Mouse (Mus musculus): ENCODE data around the gene Gm5485. TPM values are rescaled to one million over a fixed set of nuclear protein-coding genes. Genes with fewer than 3 reads are reported as not detected.

The Gm5485 gene
- not detected for total RNA-seq (2021)
- long read RNA-seq, experiment 1, result 0 reads
- long read RNA-seq, experiment 2, result 0 reads

DNA sequence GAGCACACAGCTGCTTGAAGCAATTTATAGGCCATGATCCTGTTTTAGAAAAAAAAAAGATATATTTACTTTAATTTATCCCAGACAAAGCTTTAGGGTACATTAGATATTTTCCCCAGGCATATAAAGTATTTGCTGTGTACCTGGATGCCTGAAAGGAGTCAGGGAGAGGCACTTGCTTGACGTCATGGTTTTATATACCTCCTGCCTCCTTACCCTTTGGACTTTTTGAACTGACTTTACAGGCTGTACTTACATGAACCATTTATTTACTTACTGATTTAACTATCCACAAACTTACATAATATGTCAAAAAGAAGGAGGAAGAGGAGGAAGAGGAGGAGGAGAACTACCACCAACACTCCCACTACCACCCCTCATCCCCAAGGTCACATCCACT is at the start of gene Gm5485:
TSS of gene Gm5485 (minus strand) at position 171 of the 400 bp plus-strand sequence.
- intact Hi-C loops (cut with DNase I), result no loop called here
- H3K4me3 ChIP-seq, result no peak within 1 kb of the TSS
- no peak for DNase-seq (ENCODE audit: extremely low spot score in 1 of 2, low spot score in 2 of 2)
- no peak for TF ChIP-seq CTCF (IDR thresholded peaks at IDR 0.05)
- H3K27ac ChIP-seq, result no peak within 1 kb of the TSS

DNA sequence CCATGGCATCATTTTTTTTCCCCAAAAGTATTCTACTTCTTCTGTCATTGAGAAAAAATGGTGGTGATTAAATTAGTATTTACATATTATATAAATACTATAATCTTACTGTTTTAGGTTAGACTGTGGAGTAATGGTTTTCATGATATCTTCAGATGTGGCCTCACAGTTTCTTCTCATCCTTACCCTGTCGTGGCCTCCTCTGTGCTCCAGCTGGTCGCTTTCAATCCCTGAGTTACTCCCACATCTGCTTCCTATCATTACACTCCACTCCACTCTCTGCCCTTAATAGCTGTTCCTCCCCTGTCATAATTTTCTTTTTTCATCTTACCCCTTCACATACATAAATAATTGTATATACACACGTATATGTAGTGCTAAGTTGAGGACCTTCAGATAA is 41.0 kb upstream of the Gm5485 start:
- Histone ChIP-seq H3K4me3 (no peak overlapping the region), H3K27ac (no peak overlapping the region)
- no peak for TF ChIP-seq CTCF (IDR thresholded peaks at IDR 0.05)
- intact Hi-C loops (cut with DNase I), result no loop called here
- no peak for DNase-seq (ENCODE audit: extremely low spot score in 1 of 2, low spot score in 2 of 2)

DNA sequence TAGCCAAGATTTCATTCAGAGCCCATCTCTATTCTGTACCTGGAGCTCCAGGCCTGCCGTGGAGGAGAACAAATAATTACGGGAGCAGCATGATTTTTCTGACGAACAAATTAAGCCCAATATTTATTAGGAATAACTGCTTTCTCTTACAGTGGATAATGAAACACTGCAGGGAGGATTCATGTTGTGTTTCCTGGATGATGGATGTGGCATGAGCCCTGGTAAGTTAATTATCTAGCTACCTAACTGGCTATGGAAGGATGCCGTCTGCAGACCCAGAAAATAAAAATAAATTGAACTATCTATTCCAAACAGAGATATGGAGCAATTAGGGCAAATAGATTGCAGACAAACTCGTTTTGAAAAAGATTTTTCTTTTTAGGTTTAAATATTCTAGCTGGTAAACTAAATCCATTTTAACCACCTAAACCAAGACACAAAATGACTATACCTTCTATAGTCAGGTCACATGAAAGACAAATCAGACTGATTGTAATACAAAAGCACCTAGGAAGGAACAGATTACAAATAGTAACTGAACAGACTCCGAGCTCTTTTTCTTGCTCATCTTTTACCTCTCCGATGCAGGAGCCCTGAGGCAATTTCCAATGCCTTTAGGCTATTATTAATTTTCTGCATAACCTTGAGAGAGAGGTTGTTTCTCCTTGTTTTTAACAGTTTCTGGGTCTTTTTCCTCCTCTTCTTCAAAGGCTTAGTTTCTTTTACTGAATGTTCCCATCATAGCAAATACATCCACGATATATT is 34.1 kb upstream of the Gm5485 start:
- DNase-seq (ENCODE audit: extremely low spot score in 1 of 2, low spot score in 2 of 2), result no peak
- intact Hi-C loops (cut with DNase I), result no loop called here
- Histone ChIP-seq H3K4me3 (no peak overlapping the region), H3K27ac (no peak overlapping the region)
- no peak for TF ChIP-seq CTCF (IDR thresholded peaks at IDR 0.05)

- no peak for TF ChIP-seq CTCF (IDR thresholded peaks at IDR 0.05)
- intact Hi-C loops (cut with DNase I), result no loop called here
- DNase-seq (ENCODE audit: extremely low spot score in 1 of 2, low spot score in 2 of 2), result no peak
- H3K4me3 ChIP-seq, result no peak overlapping the region
- H3K27ac ChIP-seq, result no peak overlapping the region
Measured at GRCm38 (mm10) chr16:48444589-48444988, 32.4 kb upstream of the Gm5485 start.

GRCm38 (mm10) chr16:48437476-48437875 is 25.3 kb upstream of the Gm5485 start:
- H3K4me3 ChIP-seq, result no peak overlapping the region
- no peak overlapping the region for H3K27ac ChIP-seq
- intact Hi-C loops (cut with DNase I), result no loop called here
- no peak for DNase-seq (ENCODE audit: extremely low spot score in 1 of 2, low spot score in 2 of 2)
- no peak for TF ChIP-seq CTCF (IDR thresholded peaks at IDR 0.05)

GRCm38 (mm10) chr16:48435454-48435853 is 23.2 kb upstream of the Gm5485 start:
- intact Hi-C loops (cut with DNase I), result no loop called here
- no peak for TF ChIP-seq CTCF (IDR thresholded peaks at IDR 0.05)
- no peak overlapping the region for H3K4me3 ChIP-seq
- no peak for DNase-seq (ENCODE audit: extremely low spot score in 1 of 2, low spot score in 2 of 2)
- no peak overlapping the region for H3K27ac ChIP-seq

DNA sequence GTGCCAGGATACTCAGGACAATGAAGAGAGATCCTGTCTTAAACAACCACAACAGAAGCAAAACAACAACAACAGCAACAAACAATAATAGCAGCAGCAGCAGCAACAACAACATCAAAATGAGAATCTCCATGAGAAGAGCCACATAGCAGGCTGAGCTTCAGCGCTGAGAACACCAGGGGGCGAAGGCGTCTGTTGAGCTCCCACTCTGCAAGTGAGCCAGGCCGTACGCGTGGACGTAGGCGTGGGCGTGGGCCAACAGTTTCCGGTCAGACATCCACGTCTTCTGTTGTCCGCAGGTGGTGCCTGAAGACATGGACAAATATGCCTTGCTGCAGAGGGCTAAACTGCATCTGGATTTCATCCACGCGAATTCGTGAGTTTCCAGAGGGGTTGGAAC is 18.8 kb upstream of the Gm5485 start, which contains the start of gene Morc1:
TSS of gene Morc1 (plus strand) at position 211 of the 400 bp plus-strand sequence.
- no peak; the same call in 1 of the 2 replicates for TF ChIP-seq CTCF (IDR thresholded peaks at IDR 0.05)
- DNase-seq (ENCODE audit: extremely low spot score in 1 of 2, low spot score in 2 of 2), result no peak
- no peak within 1 kb of the TSS for H3K4me3 ChIP-seq
- intact Hi-C loops (cut with DNase I), result no loop called here
- H3K27ac ChIP-seq, result no peak within 1 kb of the TSS

GRCm38 (mm10) chr16:48429427-48429826 is 17.2 kb upstream of the Gm5485 start:
- Histone ChIP-seq H3K27ac (no peak overlapping the region), H3K4me3 (no peak overlapping the region)
- intact Hi-C loops (cut with DNase I), result no loop called here
- TF ChIP-seq CTCF (IDR thresholded peaks at IDR 0.05), result no peak
- DNase-seq (ENCODE audit: extremely low spot score in 1 of 2, low spot score in 2 of 2), result no peak

GRCm38 (mm10) chr16:48424069-48424468 is 11.9 kb upstream of the Gm5485 start:
- Histone ChIP-seq H3K4me3 (no peak overlapping the region), H3K27ac (no peak overlapping the region)
- DNase-seq (ENCODE audit: extremely low spot score in 1 of 2, low spot score in 2 of 2), result no peak
- intact Hi-C loops (cut with DNase I), result no loop called here
- TF ChIP-seq CTCF (IDR thresholded peaks at IDR 0.05), result no peak

GRCm38 (mm10) chr16:48422501-48422900 is 10.3 kb upstream of the Gm5485 start:
- no peak for TF ChIP-seq CTCF (IDR thresholded peaks at IDR 0.05)
- Histone ChIP-seq H3K4me3 (no peak overlapping the region), H3K27ac (no peak overlapping the region)
- DNase-seq (ENCODE audit: extremely low spot score in 1 of 2, low spot score in 2 of 2), result no peak
- intact Hi-C loops (cut with DNase I), result no loop called here

DNA sequence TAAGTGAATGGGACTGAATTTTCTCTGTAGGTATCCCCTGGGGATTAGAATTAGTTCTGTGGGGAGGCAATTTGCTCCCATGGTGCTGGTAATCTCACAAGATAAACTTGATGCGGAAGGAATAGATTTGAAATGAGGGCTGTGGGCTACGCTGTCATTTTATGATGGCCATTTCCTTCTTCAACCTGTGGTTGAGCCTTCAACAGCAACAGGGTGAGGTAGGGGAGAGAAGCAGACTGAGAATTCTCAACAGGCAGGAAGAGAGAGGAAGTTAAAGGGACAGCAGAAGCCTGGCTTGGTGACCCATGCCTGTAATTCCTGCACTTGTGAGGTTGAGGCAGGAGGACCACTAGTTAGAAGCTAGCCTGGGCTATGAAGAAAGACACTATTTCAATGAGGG is 6.8 kb upstream of the Gm5485 start:
- Histone ChIP-seq H3K4me3 (no peak overlapping the region), H3K27ac (no peak overlapping the region)
- DNase-seq (ENCODE audit: extremely low spot score in 1 of 2, low spot score in 2 of 2), result no peak
- no peak for TF ChIP-seq CTCF (IDR thresholded peaks at IDR 0.05)
- intact Hi-C loops (cut with DNase I), result no loop called here

- Histone ChIP-seq H3K4me3 (no peak overlapping the region), H3K27ac (no peak overlapping the region)
- no peak for DNase-seq (ENCODE audit: extremely low spot score in 1 of 2, low spot score in 2 of 2)
- intact Hi-C loops (cut with DNase I), result no loop called here
- no peak for TF ChIP-seq CTCF (IDR thresholded peaks at IDR 0.05)
Measured at GRCm38 (mm10) chr16:48418557-48418956, 6.3 kb upstream of the Gm5485 start.

- H3K4me3 ChIP-seq, result no peak overlapping the region
- TF ChIP-seq CTCF (IDR thresholded peaks at IDR 0.05), result no peak
- DNase-seq (ENCODE audit: extremely low spot score in 1 of 2, low spot score in 2 of 2), result no peak
- no peak overlapping the region for H3K27ac ChIP-seq
- intact Hi-C loops (cut with DNase I), result no loop called here
Measured at GRCm38 (mm10) chr16:48410125-48410524, 2.1 kb downstream of the Gm5485 start.
